Mouse (Mus musculus): ENCODE measurements around the gene Nit1.

DNA sequence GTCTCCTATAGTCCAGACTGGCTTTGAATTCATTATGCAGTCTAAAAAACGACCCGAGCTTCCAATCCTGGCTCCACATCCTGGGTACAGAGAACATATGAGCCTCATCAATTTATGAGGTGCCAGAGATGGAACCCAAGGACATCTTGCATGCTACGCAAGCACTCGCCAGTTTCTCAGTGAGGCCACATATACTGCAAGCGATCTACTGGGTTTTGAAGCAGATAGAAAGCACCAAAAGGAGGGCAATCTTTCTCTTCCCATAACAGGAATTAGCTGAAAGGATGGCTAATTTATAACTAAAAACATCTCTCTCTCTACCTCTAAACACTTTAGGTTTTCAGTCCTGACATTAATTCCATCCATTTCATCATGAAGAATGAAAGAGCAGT is 51.5 kb downstream of the Nit1 start:
- no peak for TF ChIP-seq CTCF (IDR thresholded peaks at IDR 0.05; ENCODE audit: control insufficient read depth, insufficient read depth, insufficient replicate concordance, low read depth, low read length)
- TF ChIP-seq POLR2A (IDR thresholded peaks at IDR 0.05; ENCODE audit: control insufficient read depth, low read depth, low read length) = no peak
